Mouse (Mus musculus): ENCODE measurements around the gene Fbxo5. TPM values are rescaled to one million over a fixed set of nuclear protein-coding genes. Genes with fewer than 3 reads are reported as not detected.
A peak's percentile ranks its signal among the peaks of the same experiment; 100 is the strongest.

Gene Fbxo5
- 99.5 and 114 TPM in 2 replicates for polyA plus RNA-seq (2016; fragmentation: Nextera tagmentation; extraction: Ambion mirVana)

GRCm38 (mm10) chr10:5805243-5805730 lies at the start of gene Fbxo5:
Gene Fbxo5 (minus strand): TSS chr10:5805600.
- peak within 1 kb of the TSS; percentile 97 for H3K27ac ChIP-seq (replicated peaks)
- peak; percentile 97 for DNase-seq (ENCODE audit: low spot score)
- H3K4me1 ChIP-seq = peaks cover 36% of the 10 kb centered on the region
- H3K9me3 ChIP-seq (replicated peaks) = no peaks in the 10 kb centered on the region
- H3K36me3 ChIP-seq = peaks cover 29% of the 10 kb centered on the region
- H3K27me3 ChIP-seq (ENCODE audit: low read depth, poor library complexity, severe bottlenecking) = no peaks in the 10 kb centered on the region
- under 1% methylated on average over 42 of the region's 42 CpGs for WGBS
- peak within 1 kb of the TSS; percentile 84 for H3K4me3 ChIP-seq

GRCm38 (mm10) chr10:5853290-5853868 lies 48.0 kb upstream of the Fbxo5 start:
- no peaks in the 10 kb centered on the region for H3K36me3 ChIP-seq
- no peak overlapping the region for H3K4me3 ChIP-seq
- no peak overlapping the region for H3K27ac ChIP-seq (replicated peaks)
- H3K27me3 ChIP-seq (ENCODE audit: low read depth, poor library complexity, severe bottlenecking) = no peaks in the 10 kb centered on the region
- DNase-seq (ENCODE audit: low spot score) = no peak
- no peaks in the 10 kb centered on the region for H3K4me1 ChIP-seq
- H3K9me3 ChIP-seq (replicated peaks) = no peaks in the 10 kb centered on the region
- WGBS = 91% methylated on average over 8 of the region's 8 CpGs

GRCm38 (mm10) chr10:5846939-5847338 lies 41.5 kb upstream of the Fbxo5 start:
- 46% methylated on average over 2 of the region's 2 CpGs for WGBS
- Histone ChIP-seq H3K36me3 (no peaks in the 10 kb centered on the region), H3K4me3 (no peak overlapping the region), H3K27ac (replicated peaks) (no peak overlapping the region), H3K9me3 (replicated peaks) (no peaks in the 10 kb centered on the region), H3K4me1 (no peaks in the 10 kb centered on the region), H3K27me3 (ENCODE audit: low read depth, poor library complexity, severe bottlenecking) (no peaks in the 10 kb centered on the region)
- no peak for DNase-seq (ENCODE audit: low spot score)

- no peaks in the 10 kb centered on the region for H3K4me1 ChIP-seq
- 77% methylated on average over 4 of the region's 4 CpGs for WGBS
- no peak overlapping the region for H3K4me3 ChIP-seq
- no peaks in the 10 kb centered on the region for H3K27me3 ChIP-seq (ENCODE audit: low read depth, poor library complexity, severe bottlenecking)
- no peaks in the 10 kb centered on the region for H3K36me3 ChIP-seq
- no peaks in the 10 kb centered on the region for H3K9me3 ChIP-seq (replicated peaks)
- DNase-seq (ENCODE audit: low spot score) = peak; percentile 37
- no peak overlapping the region for H3K27ac ChIP-seq (replicated peaks)
Measured at GRCm38 (mm10) chr10:5841369-5841768, 36.0 kb upstream of the Fbxo5 start.

GRCm38 (mm10) chr10:5826336-5827025 lies 21.1 kb upstream of the Fbxo5 start:
- DNase-seq (ENCODE audit: low spot score) = no peak
- no peaks in the 10 kb centered on the region for H3K27me3 ChIP-seq (ENCODE audit: low read depth, poor library complexity, severe bottlenecking)
- no peaks in the 10 kb centered on the region for H3K9me3 ChIP-seq (replicated peaks)
- peaks cover 24% of the 10 kb centered on the region for H3K4me1 ChIP-seq
- WGBS = 77% methylated on average over 6 of the region's 6 CpGs
- peaks cover 6% of the 10 kb centered on the region; the same call in 1 of the 2 replicates for H3K36me3 ChIP-seq
- no peak overlapping the region for H3K4me3 ChIP-seq
- no peak overlapping the region for H3K27ac ChIP-seq (replicated peaks)

GRCm38 (mm10) chr10:5824779-5825178 lies 19.4 kb upstream of the Fbxo5 start:
- DNase-seq (ENCODE audit: low spot score) = peak; percentile 34
- Histone ChIP-seq H3K36me3 (peaks cover 17% of the 10 kb centered on the region), H3K9me3 (replicated peaks) (no peaks in the 10 kb centered on the region), H3K4me1 (peaks cover 24% of the 10 kb centered on the region), H3K27me3 (ENCODE audit: low read depth, poor library complexity, severe bottlenecking) (no peaks in the 10 kb centered on the region), H3K27ac (replicated peaks) (peak overlapping the region; percentile 91), H3K4me3 (peak overlapping the region; percentile 90)
- WGBS = 3% methylated on average over 3 of the region's 3 CpGs

- Histone ChIP-seq H3K4me3 (peak within 1 kb of the TSS; percentile 90), H3K36me3 (peaks cover 26% of the 10 kb centered on the region), H3K9me3 (replicated peaks) (no peaks in the 10 kb centered on the region), H3K27ac (replicated peaks) (peak within 1 kb of the TSS; percentile 91), H3K4me1 (peaks cover 24% of the 10 kb centered on the region), H3K27me3 (ENCODE audit: low read depth, poor library complexity, severe bottlenecking) (no peaks in the 10 kb centered on the region)
- peak; percentile 97 for DNase-seq (ENCODE audit: low spot score)
- WGBS = under 1% methylated on average over 47 of the region's 47 CpGs
Measured at GRCm38 (mm10) chr10:5823740-5824491, 18.5 kb upstream of the Fbxo5 start, which contains the start of gene Mtrf1l. Gene Mtrf1l (minus strand): TSS chr10:5823910.

GRCm38 (mm10) chr10:5823291-5823739 lies 17.9 kb upstream of the Fbxo5 start:
- under 1% methylated on average over 37 of the region's 37 CpGs for WGBS
- Histone ChIP-seq H3K27ac (replicated peaks) (peak overlapping the region; percentile 91), H3K36me3 (peaks cover 32% of the 10 kb centered on the region), H3K4me3 (peak overlapping the region; percentile 90), H3K27me3 (ENCODE audit: low read depth, poor library complexity, severe bottlenecking) (no peaks in the 10 kb centered on the region), H3K9me3 (replicated peaks) (no peaks in the 10 kb centered on the region), H3K4me1 (peaks cover 24% of the 10 kb centered on the region)
- no peak for DNase-seq (ENCODE audit: low spot score)

GRCm38 (mm10) chr10:5818772-5819171 lies 13.4 kb upstream of the Fbxo5 start:
- DNase-seq (ENCODE audit: low spot score) = no peak
- Histone ChIP-seq H3K9me3 (replicated peaks) (no peaks in the 10 kb centered on the region), H3K27me3 (ENCODE audit: low read depth, poor library complexity, severe bottlenecking) (no peaks in the 10 kb centered on the region), H3K4me1 (peaks cover 14% of the 10 kb centered on the region), H3K4me3 (no peak overlapping the region), H3K36me3 (peaks cover 75% of the 10 kb centered on the region), H3K27ac (replicated peaks) (no peak overlapping the region)
- 93% methylated on average over 3 of the region's 3 CpGs for WGBS

- H3K4me3 ChIP-seq = no peak overlapping the region
- no peaks in the 10 kb centered on the region for H3K27me3 ChIP-seq (ENCODE audit: low read depth, poor library complexity, severe bottlenecking)
- no peak overlapping the region for H3K27ac ChIP-seq (replicated peaks)
- peaks cover 95% of the 10 kb centered on the region for H3K36me3 ChIP-seq
- H3K9me3 ChIP-seq (replicated peaks) = no peaks in the 10 kb centered on the region
- no peak for DNase-seq (ENCODE audit: low spot score)
- WGBS = 97% methylated on average over 2 of the region's 2 CpGs
- no peaks in the 10 kb centered on the region for H3K4me1 ChIP-seq
Measured at GRCm38 (mm10) chr10:5815968-5816367, 10.6 kb upstream of the Fbxo5 start.

GRCm38 (mm10) chr10:5813724-5814123 lies 8.3 kb upstream of the Fbxo5 start:
- Histone ChIP-seq H3K36me3 (peaks cover 78% of the 10 kb centered on the region), H3K4me1 (no peaks in the 10 kb centered on the region), H3K9me3 (replicated peaks) (no peaks in the 10 kb centered on the region), H3K4me3 (no peak overlapping the region), H3K27ac (replicated peaks) (no peak overlapping the region), H3K27me3 (ENCODE audit: low read depth, poor library complexity, severe bottlenecking) (no peaks in the 10 kb centered on the region)
- WGBS = 93% methylated on average over 11 of the region's 11 CpGs
- DNase-seq (ENCODE audit: low spot score) = no peak

- Histone ChIP-seq H3K9me3 (replicated peaks) (no peaks in the 10 kb centered on the region), H3K4me3 (no peak overlapping the region), H3K27ac (replicated peaks) (no peak overlapping the region), H3K36me3 (peaks cover 25% of the 10 kb centered on the region), H3K27me3 (ENCODE audit: low read depth, poor library complexity, severe bottlenecking) (no peaks in the 10 kb centered on the region), H3K4me1 (peaks cover 18% of the 10 kb centered on the region)
- no peak for DNase-seq (ENCODE audit: low spot score)
- 92% methylated on average over 2 of the region's 2 CpGs for WGBS
Measured at GRCm38 (mm10) chr10:5807683-5808082, 2.3 kb upstream of the Fbxo5 start.
